Mouse (Mus musculus) heart, adult 2 months (tissue): ENCODE results near the gene Vsig8. TPM values are rescaled to one million over a fixed set of nuclear protein-coding genes. Genes with fewer than 3 reads are reported as not detected.

Source experiments
- DNase-seq, 2 experiments: peaks; one replicate each; pipeline ENCODE4 v3.0.0; 2021
- H3K27ac ChIP-seq: fragments of 200-600 bp; 2 replicates; pipeline ENCODE4 v1.8.1; 2022
- H3K27me3 ChIP-seq: fragments of 200-500 bp; 2 replicates; pipeline ENCODE4 v1.6.1; 2012; ENCODE audit warnings: mild to moderate bottlenecking, low read length, inconsistent platforms, mixed read lengths; ENCODE audit not compliant: control insufficient read depth, insufficient read depth
- H3K36me3 ChIP-seq: fragments of 200-500 bp; 2 replicates; pipeline ENCODE4 v1.6.1; 2012; ENCODE audit warnings: low read length, inconsistent platforms; ENCODE audit not compliant: control insufficient read depth, insufficient read depth
- H3K4me1 ChIP-seq: fragments of 200-500 bp; 2 replicates; pipeline ENCODE4 v1.6.1; 2011; ENCODE audit warnings: low read length; ENCODE audit not compliant: control insufficient read depth, insufficient read depth
- H3K4me3 ChIP-seq: fragments of 200-600 bp; 2 replicates; pipeline ENCODE4 v1.8.1; 2022
- H3K79me2 ChIP-seq: fragments of 200-500 bp; replicated peaks from 2 replicates; pipeline ENCODE4 v1.6.1; 2012; ENCODE audit warnings: mild to moderate bottlenecking, inconsistent platforms, low read length, moderate library complexity, mixed read lengths; ENCODE audit not compliant: control insufficient read depth, insufficient read depth
- H3K9ac ChIP-seq: fragments of 200-500 bp; 2 replicates; pipeline ENCODE4 v1.6.1; 2012; ENCODE audit warnings: low read depth, mild to moderate bottlenecking, control low read depth, inconsistent platforms, low read length, mixed read lengths
- CTCF ChIP-seq: fragments of 200-600 bp; IDR thresholded peaks from 2 replicates; pipeline ENCODE4 v1.8.1; 2022; ENCODE audit warnings: antibody characterized with exemption, mild to moderate bottlenecking, moderate library complexity
- EP300 ChIP-seq: fragments of 200-500 bp; IDR thresholded peaks from 2 replicates; pipeline ENCODE4 v1.6.1; 2011; ENCODE audit warnings: low read depth, low read length, control low read depth; ENCODE audit not compliant: insufficient read depth
- POLR2A ChIP-seq: fragments of 200-500 bp; IDR thresholded peaks from 2 replicates; pipeline ENCODE4 v1.6.1; 2011; ENCODE audit warnings: mild to moderate bottlenecking, low read depth, low read length, control low read depth; ENCODE audit not compliant: insufficient read depth
- WGBS: fragments of 180-500 bp; shearing (Covaris S2); methylation state at CpG from one replicate; pipeline ENCODE4 v1.1.7; 2018; 5-methylcytosine and 5-hydroxymethylcytosine counted together
- intact Hi-C: fragments of 180-260 bp; cut with DNase I; formaldehyde crosslinking; loops from one replicate; pipeline ENCODE4 v1.15.1; 2025
- polyA plus RNA-seq: library from polyadenylated mRNA; depleted of rRNA; stranded (reverse); fragments of >200 nt; gene quantifications from 2 replicates; pipeline ENCODE4 v1.2.3, GENCODE M21; 2012
- total RNA-seq, 2 experiments: library from RNA; stranded (reverse); gene quantifications; 2 replicates each; pipeline ENCODE4 v1.2.3; 2021

Vsig8 gene
- total and polyA plus RNA-seq, 3 experiments = not detected

DNA sequence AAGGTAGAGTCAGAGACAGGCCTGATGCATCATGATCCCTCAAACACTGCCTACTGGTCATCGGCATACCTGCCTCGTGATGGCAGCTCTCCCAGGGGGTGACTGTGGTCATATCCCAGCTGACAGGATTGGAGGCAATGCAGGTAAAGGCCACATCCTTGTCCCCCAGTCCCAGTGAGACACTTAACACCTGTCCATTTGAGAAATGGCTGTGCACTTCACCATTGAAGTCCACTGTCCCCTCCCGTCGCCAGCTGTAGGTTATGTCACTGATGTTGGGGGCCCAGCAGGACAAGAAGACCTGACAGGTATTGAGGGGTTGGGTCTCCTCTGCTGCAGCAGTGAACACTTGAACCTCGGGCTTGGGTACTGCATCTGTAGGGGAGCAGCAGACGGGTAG lies 28.5 kb downstream of the Vsig8 start:
- Histone ChIP-seq H3K27me3 (no peaks in the 10 kb centered on the region), H3K4me3 (no peak overlapping the region), H3K79me2 (no peaks in the 10 kb centered on the region), H3K9ac (no peak overlapping the region), H3K36me3 (no peaks in the 10 kb centered on the region), H3K27ac (no peak overlapping the region), H3K4me1 (peaks cover 1% of the 10 kb centered on the region; the same call in 1 of the 2 replicates)
- no peak for TF ChIP-seq CTCF
- no peak for TF ChIP-seq POLR2A
- TF ChIP-seq EP300 = no peak
- no peak for DNase-seq
- 89% methylated on average over 6 of the region's 6 CpGs for WGBS
- intact Hi-C loops = no loop called here

DNA sequence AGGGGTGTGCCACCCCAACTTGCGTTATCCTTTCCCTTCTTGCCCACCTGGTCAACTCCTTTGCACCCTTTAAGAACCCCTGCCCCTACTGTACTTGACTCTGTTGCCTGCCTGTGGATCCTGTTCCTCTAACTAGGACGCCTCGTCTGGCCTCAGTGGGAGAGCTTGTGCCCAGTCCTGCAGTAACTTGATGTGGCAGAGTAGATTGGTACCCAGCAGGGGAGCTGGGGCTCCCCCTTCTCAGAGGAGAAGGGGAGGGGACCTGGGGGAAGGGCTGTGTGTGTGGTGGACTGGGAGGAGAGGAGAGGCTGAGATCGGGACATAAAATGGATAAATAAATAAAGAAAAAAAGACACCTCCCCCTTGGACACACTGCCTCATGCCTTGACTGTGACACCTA lies 29.3 kb downstream of the Vsig8 start:
- Histone ChIP-seq H3K4me1 (peaks cover 1% of the 10 kb centered on the region; the same call in 1 of the 2 replicates), H3K36me3 (no peaks in the 10 kb centered on the region), H3K9ac (no peak overlapping the region), H3K79me2 (no peaks in the 10 kb centered on the region), H3K4me3 (no peak overlapping the region), H3K27ac (no peak overlapping the region), H3K27me3 (no peaks in the 10 kb centered on the region)
- intact Hi-C loops = no loop called here
- TF ChIP-seq CTCF (no peak), POLR2A (no peak), EP300 (no peak)
- 53% methylated on average over 4 of the region's 4 CpGs for WGBS
- no peak for DNase-seq

DNA sequence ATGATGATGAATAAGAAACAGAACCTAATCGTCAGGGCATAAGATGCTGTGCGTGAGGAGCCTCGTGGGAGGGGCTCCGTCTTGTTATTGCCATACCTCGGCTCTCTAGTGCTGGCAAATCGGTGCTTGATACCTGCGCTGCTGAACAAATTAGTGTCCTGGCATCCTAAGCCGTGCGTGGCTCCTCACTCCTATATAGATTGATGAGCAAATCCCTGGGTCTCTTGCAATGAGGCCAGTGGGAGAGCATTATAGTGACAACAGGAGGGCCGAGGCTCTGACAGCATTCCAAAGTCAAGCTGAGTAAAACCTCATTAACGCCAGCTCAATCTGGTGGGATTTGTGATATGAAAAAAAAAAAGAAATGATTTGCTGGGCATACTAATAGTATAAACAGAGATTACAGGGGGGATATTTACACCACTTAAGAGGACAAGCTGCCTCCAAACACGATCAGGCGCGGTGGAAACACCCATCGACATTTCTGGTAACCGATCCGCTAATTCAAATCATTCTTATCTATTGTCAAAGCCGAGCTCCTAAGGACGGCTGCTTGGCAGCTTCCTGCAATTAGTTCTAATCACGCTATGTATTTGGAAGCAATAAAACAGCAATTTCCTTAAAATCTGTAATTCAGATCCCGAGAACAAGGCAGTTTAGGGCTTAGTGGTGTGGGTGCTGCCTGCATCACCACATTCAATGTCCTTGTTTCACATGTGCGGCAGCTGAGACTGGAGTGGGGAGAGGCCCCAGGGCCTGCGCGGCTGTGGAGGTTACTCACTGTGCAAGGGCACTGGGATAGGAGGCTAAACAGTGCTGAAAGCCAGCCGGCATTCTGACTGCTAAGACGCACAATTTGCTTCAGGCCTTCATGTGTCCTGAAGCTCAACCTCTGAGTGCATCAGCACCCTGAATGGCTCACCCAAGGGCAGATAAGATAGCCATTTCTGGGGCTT lies 30.2 kb downstream of the Vsig8 start:
- H3K79me2 ChIP-seq = no peaks in the 10 kb centered on the region
- H3K4me3 ChIP-seq = no peak overlapping the region
- intact Hi-C loops = no loop called here
- WGBS = 35% methylated on average over 26 of the region's 26 CpGs
- no peaks in the 10 kb centered on the region for H3K36me3 ChIP-seq
- TF ChIP-seq CTCF = no peak
- no peaks in the 10 kb centered on the region for H3K27me3 ChIP-seq
- no peak overlapping the region for H3K27ac ChIP-seq
- no peak for DNase-seq
- H3K4me1 ChIP-seq = peaks cover 5% of the 10 kb centered on the region
- no peak overlapping the region for H3K9ac ChIP-seq

DNA sequence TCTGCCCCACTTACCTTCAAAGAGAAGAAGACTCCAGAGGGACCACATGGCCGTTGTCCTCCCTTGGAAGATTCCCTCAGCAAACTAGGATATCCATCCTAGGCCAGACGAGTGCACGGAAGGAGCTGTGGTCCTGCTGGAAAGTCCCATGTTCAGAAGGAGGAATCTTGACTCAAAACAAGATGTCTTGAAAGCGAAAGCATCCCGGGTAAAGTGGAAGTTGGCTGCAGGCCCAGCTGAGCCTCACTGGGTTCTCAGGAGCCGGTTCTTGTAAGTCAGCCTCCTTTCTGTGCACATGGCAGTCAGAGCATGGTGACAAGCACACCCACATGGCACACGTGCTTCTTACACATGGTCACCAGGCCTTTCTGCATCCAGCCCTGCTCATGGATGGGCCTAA lies 34.6 kb downstream of the Vsig8 start, which contains the start of gene Slamf8:
Gene Slamf8 (minus strand): TSS at position 184 of the 400 bp plus-strand sequence.
- no peaks in the 10 kb centered on the region for H3K27me3 ChIP-seq
- DNase-seq = peak; percentile 60 to 64
- H3K27ac ChIP-seq = no peak within 1 kb of the TSS
- H3K79me2 ChIP-seq = no peaks in the 10 kb centered on the region
- intact Hi-C loops = no loop called here
- H3K9ac ChIP-seq = no peak within 1 kb of the TSS
- H3K4me3 ChIP-seq = no peak within 1 kb of the TSS
- no peaks in the 10 kb centered on the region for H3K36me3 ChIP-seq
- TF ChIP-seq EP300 (no peak), POLR2A (no peak), CTCF (no peak)
- H3K4me1 ChIP-seq = peaks cover 5% of the 10 kb centered on the region
- WGBS = 31% methylated on average over 7 of the region's 7 CpGs

DNA sequence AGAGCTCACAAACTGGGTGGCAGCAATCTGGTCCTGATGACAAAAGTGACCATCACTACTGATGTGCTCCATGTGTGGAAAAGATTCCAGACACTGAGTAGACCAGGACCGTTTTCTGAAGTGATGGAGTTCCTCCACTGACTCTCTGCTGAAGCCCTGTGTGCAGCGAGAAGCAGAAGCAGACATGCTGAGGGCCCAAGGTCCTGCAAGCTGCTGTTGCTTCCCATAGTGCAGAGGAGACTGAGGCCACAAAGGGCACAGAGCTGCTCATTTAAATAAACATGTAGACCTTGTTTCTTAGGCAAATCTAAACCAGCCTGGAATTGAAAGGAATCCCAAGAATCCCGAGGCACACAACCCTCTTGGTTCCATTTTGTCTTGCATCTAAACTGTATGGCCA lies 37.6 kb downstream of the Vsig8 start:
- WGBS = 73% methylated on average over 3 of the region's 3 CpGs
- H3K4me1 ChIP-seq = peaks cover 4% of the 10 kb centered on the region
- no peaks in the 10 kb centered on the region for H3K79me2 ChIP-seq
- intact Hi-C loops = no loop called here
- H3K9ac ChIP-seq = no peak overlapping the region
- no peaks in the 10 kb centered on the region for H3K36me3 ChIP-seq
- no peaks in the 10 kb centered on the region for H3K27me3 ChIP-seq
- TF ChIP-seq EP300 (no peak), CTCF (no peak), POLR2A (no peak)
- no peak overlapping the region for H3K4me3 ChIP-seq
- no peak overlapping the region for H3K27ac ChIP-seq
- no peak for DNase-seq

DNA sequence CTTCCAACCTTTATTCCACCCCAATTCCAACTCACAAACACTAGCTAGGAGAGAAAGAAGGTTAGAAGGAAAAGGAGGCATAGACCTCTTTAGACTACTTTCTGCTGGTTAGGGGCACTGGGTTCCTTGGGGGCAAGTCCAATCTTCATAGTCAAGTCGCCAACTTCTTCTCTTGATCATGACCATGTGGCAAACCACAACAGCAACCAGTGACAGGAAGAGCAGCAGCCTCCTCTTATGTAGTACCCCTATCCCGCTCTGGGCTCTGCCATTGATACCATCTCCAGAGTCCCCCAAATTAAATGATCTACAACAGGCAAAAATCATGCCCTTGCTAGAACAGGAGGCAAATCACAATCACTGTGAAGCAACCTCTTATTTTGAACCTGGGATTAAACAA lies 38.2 kb downstream of the Vsig8 start:
- no peak for DNase-seq
- Histone ChIP-seq H3K9ac (no peak overlapping the region), H3K79me2 (no peaks in the 10 kb centered on the region), H3K27me3 (no peaks in the 10 kb centered on the region), H3K4me1 (peaks cover 4% of the 10 kb centered on the region), H3K36me3 (no peaks in the 10 kb centered on the region), H3K4me3 (no peak overlapping the region), H3K27ac (no peak overlapping the region)
- intact Hi-C loops = loop anchor here (2.0 kb wide), 1 partner anchor 65 kb away; no protein-coding TSS in a partner anchor
- TF ChIP-seq CTCF (no peak), EP300 (no peak), POLR2A (no peak)
- 77% methylated on average over 2 of the region's 2 CpGs for WGBS
